Mouse (Mus musculus) lung, postnatal 0 days (tissue): ENCODE data around the gene Tbc1d1.

Experiments
- CTCF ChIP-seq: IDR thresholded peaks from 2 replicates; pipeline ENCODE4 v1.5.1; 2016; ENCODE audit warnings: antibody characterized with exemption, mild to moderate bottlenecking
- EP300 ChIP-seq: IDR thresholded peaks from 2 replicates; pipeline ENCODE4 v1.6.1; 2016; ENCODE audit warnings: antibody characterized with exemption, mild to moderate bottlenecking, control low read depth

DNA sequence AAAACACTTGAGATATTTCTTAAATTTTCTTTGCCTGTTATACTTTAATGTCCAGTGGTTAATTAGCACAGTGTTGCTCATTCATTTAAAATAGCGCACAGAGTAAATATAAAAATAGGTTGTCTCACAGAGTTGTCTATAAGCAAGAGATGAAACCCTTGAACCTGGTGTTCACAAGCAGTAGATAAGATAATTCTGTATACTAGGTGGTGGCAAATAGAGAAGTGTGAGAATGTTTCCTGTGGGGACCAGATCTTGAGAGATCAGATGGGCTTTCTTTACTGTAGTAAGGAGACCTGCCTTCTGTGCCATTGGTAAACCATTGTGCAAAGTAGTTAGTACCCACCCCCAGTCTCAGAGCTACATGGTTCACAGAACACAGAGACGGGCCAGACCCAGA is 192.1 kb downstream of the Tbc1d1 start:
- no peak for TF ChIP-seq CTCF
- no peak for TF ChIP-seq EP300
